Mouse (Mus musculus) layer of hippocampus, postnatal 10 days (tissue): ENCODE data around the gene Ablim2. TPM values are rescaled to one million over a fixed set of nuclear protein-coding genes. Genes with fewer than 3 reads are reported as not detected.

ENCODE experiments used
- DNase-seq, 2 experiments: peaks; one replicate each; pipeline ENCODE4 v3.0.0; 2021; ENCODE audit warnings: low spot score in 2 of 2
- total RNA-seq, 2 experiments: library from RNA; stranded (reverse); gene quantifications; 2 replicates each; pipeline ENCODE4 v1.2.3; 2021

Ablim2 gene
- total RNA-seq, 2 experiments from 2014 or later = 66.2 to 73.0 TPM

DNA sequence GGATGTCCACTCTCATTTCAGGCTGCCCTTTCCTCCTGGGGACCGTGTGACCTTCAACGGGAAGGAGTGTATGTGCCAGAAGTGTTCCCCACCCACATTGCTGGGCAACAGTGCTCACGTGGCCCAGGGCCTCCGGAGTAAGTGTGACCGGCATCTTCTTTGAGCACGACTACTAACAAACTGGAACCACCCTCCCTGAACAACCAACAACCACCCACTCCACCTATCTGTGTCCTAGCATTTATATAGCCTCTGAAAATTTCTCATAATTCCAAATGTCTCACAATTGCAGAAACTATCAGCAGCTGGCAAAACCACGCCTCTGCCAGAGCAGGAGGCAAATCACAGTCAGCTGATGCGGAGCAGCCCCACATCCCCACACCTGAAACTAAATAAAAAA, 49.3 kb downstream of the Ablim2 start:
- DNase-seq = no peak

DNA sequence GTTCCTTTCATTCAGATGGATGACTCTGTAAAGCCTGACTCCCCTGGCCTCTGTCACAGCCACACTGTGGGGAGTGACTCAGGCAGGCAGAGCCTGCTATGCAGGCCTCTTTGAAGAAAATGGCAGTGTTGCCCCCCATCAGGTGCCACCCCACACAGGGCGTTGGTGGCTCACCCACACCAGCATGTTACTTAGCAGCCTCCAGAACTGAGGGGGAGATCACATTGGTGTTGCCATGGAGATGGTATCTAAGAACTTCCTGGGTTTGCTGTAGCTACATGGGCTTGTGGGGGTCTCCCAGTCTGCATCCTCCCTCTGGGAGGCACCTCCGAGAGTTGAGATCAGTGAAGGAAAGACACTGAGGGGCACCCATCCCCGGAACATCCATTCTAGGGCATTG, 52.8 kb downstream of the Ablim2 start:
- DNase-seq = peak; percentile 32 to 48

GRCm38 (mm10) chr5:35811639-35812295, 54.1 kb downstream of the Ablim2 start:
- no peak for DNase-seq

- peak; percentile 68 to 77 for DNase-seq
Measured at GRCm38 (mm10) chr5:35814334-35814941, 56.8 kb downstream of the Ablim2 start.

DNA sequence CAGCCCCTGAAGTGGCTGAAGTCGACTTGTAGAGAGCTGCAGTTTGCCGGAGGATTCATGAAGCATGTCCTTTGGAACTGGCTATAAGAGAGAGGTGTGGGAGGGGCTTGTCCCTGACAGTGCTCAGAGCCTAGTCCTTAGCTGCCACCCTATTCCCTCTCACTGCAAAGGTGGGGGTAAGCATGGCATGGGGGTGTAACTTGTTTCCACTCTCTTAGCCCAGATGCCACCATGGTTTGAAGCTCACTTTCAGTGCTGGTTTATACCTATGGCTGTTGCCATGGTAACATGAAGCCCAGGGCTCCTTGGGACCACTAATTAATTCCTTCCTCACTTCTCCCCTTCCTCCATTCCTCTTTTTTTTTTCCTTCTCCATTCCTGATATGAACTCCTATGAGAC, 57.4 kb downstream of the Ablim2 start:
- no peak for DNase-seq

- DNase-seq = no peak
Measured at GRCm38 (mm10) chr5:35817266-35817665, 59.6 kb downstream of the Ablim2 start.

DNA sequence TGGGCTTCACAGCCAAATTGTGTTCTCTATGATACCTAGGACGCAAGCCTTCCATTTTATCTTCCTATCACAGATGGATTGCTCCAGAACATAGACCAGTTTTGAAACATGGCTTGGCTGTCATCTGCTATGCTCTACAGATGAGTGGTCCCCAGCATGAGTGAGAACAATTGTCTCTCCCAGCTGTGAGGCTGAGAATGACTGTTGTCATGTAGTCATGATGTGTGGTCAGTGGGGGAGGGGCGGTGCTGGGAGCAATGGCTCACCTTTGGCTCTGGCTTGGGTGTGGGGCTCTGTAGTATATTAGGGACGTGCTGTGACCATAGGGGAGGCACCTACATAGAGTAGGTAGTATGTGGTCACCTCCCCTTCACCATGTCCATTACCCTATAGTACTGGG, 60.2 kb downstream of the Ablim2 start:
- no peak for DNase-seq

GRCm38 (mm10) chr5:35822721-35823120, 65.0 kb downstream of the Ablim2 start:
- DNase-seq = no peak

DNA sequence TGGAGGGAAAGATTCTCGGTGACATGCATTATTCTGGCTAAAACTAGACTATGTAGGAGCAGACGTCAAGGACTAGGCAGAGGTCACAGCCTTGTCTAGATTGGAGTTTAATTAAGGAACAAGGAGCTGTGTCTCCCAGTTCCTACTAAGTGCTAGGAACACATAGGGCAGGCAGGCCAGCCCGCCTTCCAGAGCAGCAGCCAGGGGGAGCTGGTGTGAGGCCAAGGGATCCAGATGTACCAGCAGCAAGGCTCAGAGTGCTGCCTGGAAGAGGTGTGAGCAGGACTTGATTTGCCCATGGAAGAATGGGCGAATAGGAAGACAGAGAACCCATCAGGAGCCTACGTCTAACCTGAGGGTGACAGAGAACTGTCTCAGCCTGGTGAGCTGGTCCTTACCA, 68.8 kb downstream of the Ablim2 start:
- no peak for DNase-seq

- peak; percentile 45 to 47 for DNase-seq
Measured at GRCm38 (mm10) chr5:35827075-35827474, 69.4 kb downstream of the Ablim2 start.

DNA sequence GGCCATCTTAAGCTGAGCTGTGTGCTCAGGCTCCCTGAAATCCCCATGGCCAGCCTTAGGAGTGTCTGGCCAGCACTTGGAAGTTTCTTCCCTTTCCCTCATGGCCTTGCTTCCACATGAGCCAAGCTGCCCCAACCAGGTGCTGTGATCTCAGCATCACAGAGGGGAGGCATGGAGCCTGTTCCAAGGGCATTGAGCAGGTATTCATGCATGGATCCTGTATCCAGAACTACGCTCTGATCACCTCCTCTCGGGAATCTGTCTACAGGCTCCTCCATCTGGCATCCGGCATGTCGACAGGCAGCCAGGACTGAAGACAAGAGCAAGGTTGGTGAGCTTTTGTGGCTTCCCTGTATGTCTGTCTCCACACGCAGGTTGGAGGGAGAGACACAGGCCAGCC, 70.2 kb downstream of the Ablim2 start:
- no peak for DNase-seq

DNA sequence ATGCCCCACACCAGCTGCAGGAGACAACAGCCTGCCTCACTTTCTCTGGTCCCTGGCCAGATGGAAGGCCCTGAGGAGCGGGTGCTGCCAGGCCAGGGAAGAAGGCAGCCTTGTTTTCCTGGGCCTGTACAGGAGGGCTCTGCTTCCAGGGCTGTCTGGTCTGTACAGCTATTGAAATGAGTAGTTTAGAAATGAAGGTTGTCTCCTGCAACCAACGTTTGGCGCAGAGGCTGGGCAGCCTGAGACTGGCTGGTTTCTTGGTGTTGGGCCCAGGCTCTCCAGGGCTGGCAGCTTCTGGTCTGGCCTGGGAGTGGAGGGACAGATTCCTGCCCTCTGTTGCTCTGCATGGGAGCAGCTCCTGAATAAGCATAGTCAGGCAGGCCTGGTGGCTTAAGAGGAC, 72.4 kb downstream of the Ablim2 start:
- peak; percentile 67 to 74 for DNase-seq

DNA sequence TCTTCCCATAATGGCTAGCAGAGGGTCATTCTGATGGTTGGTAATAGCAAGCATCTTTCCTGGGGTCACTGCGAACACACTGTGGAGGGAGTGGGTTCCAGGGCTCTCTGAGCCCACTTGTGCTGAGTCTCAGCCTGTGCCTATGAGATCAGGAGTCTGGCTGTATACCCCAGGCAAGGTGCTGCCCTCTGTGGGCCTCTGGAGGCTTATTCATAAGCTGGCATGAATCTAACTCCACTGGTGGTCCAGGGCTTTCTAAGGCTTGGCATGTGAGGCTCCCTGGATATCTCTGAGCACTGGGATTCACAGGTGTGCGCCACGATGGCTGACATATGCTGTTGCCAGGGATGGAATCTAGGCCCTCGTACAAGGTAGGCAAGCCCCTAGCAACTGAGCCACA, 76.2 kb downstream of the Ablim2 start:
- DNase-seq = no peak

- DNase-seq = no peak
Measured at GRCm38 (mm10) chr5:35836992-35837391, 79.3 kb downstream of the Ablim2 start.

GRCm38 (mm10) chr5:35839262-35839661, 81.6 kb downstream of the Ablim2 start:
- no peak for DNase-seq

GRCm38 (mm10) chr5:35851485-35851884, 93.8 kb downstream of the Ablim2 start:
- no peak for DNase-seq

- no peak for DNase-seq
Measured at GRCm38 (mm10) chr5:35853463-35853862, 95.8 kb downstream of the Ablim2 start.

DNA sequence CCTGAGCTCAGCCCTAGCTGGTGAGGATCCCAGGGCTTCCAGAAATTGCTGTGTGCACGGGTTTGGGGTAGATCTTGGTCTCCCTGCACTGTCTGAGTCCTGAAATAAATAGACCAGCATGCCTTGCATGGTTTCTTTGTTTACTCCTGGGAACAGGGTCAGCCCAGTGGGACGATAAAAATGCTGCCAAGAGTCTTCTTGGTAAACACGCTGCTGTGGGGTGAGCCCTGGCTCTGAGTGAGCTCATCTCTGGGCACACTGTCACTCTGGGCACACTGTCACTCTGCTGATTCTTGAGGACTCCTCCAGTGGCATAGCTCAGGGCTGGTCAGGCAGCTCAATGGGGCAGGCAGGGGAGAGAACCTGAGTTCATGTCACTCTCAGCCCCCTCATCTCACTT, 98.6 kb downstream of the Ablim2 start:
- DNase-seq = no peak

- peak; percentile 80 to 82 for DNase-seq
Measured at GRCm38 (mm10) chr5:35858069-35858468, 100.4 kb downstream of the Ablim2 start.

DNA sequence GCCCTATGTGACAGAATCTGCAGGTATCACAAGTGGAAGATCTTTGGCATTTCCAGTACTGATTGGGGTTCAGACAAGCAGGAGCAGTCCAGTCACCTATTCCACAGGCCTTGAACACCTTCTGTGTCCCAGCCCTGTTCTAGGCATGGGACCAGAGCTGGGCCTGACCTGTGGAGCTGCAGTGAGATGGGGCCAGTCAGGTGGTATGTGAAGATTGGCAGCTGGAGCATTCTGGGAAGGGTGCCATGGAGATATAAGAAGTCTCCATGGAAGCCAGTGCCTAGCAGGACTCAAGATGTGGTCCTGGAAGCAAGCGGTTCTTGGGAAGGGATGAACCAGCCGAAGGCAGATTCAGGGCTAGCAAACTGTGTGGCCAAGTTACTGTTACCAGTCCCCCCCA, 103.8 kb downstream of the Ablim2 start:
- no peak for DNase-seq

- no peak for DNase-seq
Measured at GRCm38 (mm10) chr5:35869973-35870372, 112.3 kb downstream of the Ablim2 start.

DNA sequence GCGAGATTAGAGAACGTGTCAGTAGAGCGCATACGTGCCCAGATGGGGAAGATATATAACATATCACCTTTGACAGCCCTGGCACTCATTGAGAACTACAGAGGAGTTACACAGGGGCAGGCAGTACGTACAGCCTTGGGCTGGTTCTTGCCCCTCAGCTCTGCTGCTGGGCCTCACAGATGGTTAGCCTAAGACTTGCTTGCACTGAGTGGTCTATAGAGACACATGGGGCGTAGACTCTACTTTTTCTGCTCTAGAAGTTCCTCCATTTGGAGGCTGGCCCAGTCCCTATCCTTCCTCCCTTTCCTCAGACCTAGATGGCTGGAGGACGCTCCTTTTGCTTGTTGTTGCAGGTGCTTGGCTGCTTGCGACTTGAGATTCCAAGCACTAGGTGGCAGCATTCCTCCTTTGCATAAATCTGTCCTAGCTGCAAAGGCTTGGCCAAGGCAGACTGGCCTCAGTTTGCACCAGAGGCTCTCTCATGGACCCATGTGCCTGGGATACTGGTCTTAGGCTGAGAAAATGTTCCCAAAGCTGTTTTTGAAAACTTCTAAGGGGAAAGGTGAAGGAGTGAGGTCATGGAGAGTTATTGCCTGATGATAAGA, 112.8 kb downstream of the Ablim2 start:
- peak; percentile 74 to 79 for DNase-seq

GRCm38 (mm10) chr5:35873382-35873781, 115.7 kb downstream of the Ablim2 start:
- DNase-seq = no peak
